Mouse (Mus musculus) CH12.LX (cell line): ENCODE results near the gene Slc35c2. TPM values are rescaled to one million over a fixed set of nuclear protein-coding genes. Genes with fewer than 3 reads are reported as not detected.

Source experiments
- DNase-seq: peaks from one replicate; pipeline ENCODE4 v3.0.0-alpha.2; 2013; ENCODE audit errors: extremely low read depth
- H3K27ac ChIP-seq: 2 replicates; pipeline ENCODE4 v1.5.1; 2012; ENCODE audit warnings: low read depth, mild to moderate bottlenecking, control low read depth, moderate library complexity; ENCODE audit not compliant: insufficient read depth
- H3K27me3 ChIP-seq: replicated peaks from 2 replicates; pipeline ENCODE3; 2012; ENCODE audit warnings: inconsistent platforms
- H3K36me3 ChIP-seq, 2 experiments: replicated peaks in 1 of 2; 2 replicates each; pipeline versions ENCODE3 to v1.6.1; 2012; ENCODE audit warnings: inconsistent platforms in 1 of 2, low read length in 1 of 2, mild to moderate bottlenecking in 1 of 2, mixed read lengths in 1 of 2, moderate library complexity in 1 of 2; ENCODE audit not compliant: control insufficient read depth in 1 of 2, insufficient read depth in 1 of 2
- H3K4me1 ChIP-seq, 2 experiments: 2 replicates each; pipeline ENCODE4 v1.6.1; 2012; ENCODE audit warnings: inconsistent platforms in 1 of 2, moderate library complexity in 1 of 2; ENCODE audit not compliant: insufficient read depth in 2 of 2, control insufficient read depth in 1 of 2
- H3K4me2 ChIP-seq: 2 replicates; pipeline ENCODE4 v1.6.1; 2012; ENCODE audit warnings: low read depth, mild to moderate bottlenecking, control low read depth; ENCODE audit not compliant: poor library complexity, insufficient read depth, severe bottlenecking
- H3K4me3 ChIP-seq, 3 experiments: fragments of 150-350 bp in 1 of 3; sonication (generic) in 1 of 3; replicated peaks in 1 of 3; 2 replicates each; pipeline versions ENCODE3 to v1.5.1; 2011 to 2012; ENCODE audit warnings: low read depth in 2 of 3, low read length in 2 of 3, mild to moderate bottlenecking in 2 of 3, moderate library complexity in 2 of 3, control low read depth in 1 of 3, improper control_type of control experiment in 1 of 3, inconsistent platforms in 1 of 3, mixed read lengths in 1 of 3; ENCODE audit not compliant: poor library complexity in 1 of 3
- H3K79me2 ChIP-seq: replicated peaks from 2 replicates; pipeline ENCODE4 v1.6.1; 2012; ENCODE audit warnings: mild to moderate bottlenecking, moderate library complexity; ENCODE audit not compliant: control insufficient read depth, poor library complexity, insufficient read depth, severe bottlenecking; ENCODE audit errors: extremely low read depth
- H3K9ac ChIP-seq: 2 replicates; pipeline ENCODE4 v1.6.1; 2012; ENCODE audit warnings: low read depth, mild to moderate bottlenecking, control low read depth, moderate library complexity; ENCODE audit not compliant: insufficient read depth
- H3K9me3 ChIP-seq: replicated peaks from 2 replicates; pipeline ENCODE3; 2012; ENCODE audit warnings: low read length, inconsistent platforms, mixed read lengths
- CHD1 ChIP-seq: IDR thresholded peaks from 2 replicates; pipeline ENCODE4 v1.6.1; 2012; ENCODE audit warnings: low read depth, low read length, improper control_type of control experiment, inconsistent platforms
- CHD2 ChIP-seq: IDR thresholded peaks from 2 replicates; pipeline ENCODE4 v1.6.1; 2011; ENCODE audit warnings: low read length, improper control_type of control experiment
- EP300 ChIP-seq: IDR thresholded peaks from 2 replicates; pipeline ENCODE4 v1.6.1; 2011; ENCODE audit warnings: low read length, improper control_type of control experiment
- ETS1 ChIP-seq: conservative IDR thresholded peaks from 2 replicates; pipeline ENCODE4 v1.6.1; 2012; ENCODE audit warnings: low read depth, mild to moderate bottlenecking, inconsistent platforms, low read length, improper control_type of control experiment, moderate library complexity
- HCFC1 ChIP-seq: IDR thresholded peaks from 2 replicates; pipeline ENCODE4 v1.6.1; 2012; ENCODE audit warnings: low read depth, mild to moderate bottlenecking, inconsistent platforms, low read length, improper control_type of control experiment
- MAFK ChIP-seq: IDR thresholded peaks from 2 replicates; pipeline ENCODE4 v1.6.1; 2011; ENCODE audit warnings: low read length, improper control_type of control experiment; ENCODE audit not compliant: insufficient replicate concordance
- MAX ChIP-seq: IDR thresholded peaks from 2 replicates; pipeline ENCODE4 v1.6.1; 2011; ENCODE audit warnings: low read length, improper control_type of control experiment
- MAZ ChIP-seq: IDR thresholded peaks from 2 replicates; pipeline ENCODE4 v1.6.1; 2012; ENCODE audit warnings: low read depth, mild to moderate bottlenecking, inconsistent platforms, low read length, improper control_type of control experiment, moderate library complexity
- MEF2A ChIP-seq: IDR thresholded peaks from 2 replicates; pipeline ENCODE4 v1.6.1; 2014; ENCODE audit warnings: low read depth, mild to moderate bottlenecking, inconsistent platforms, low read length, improper control_type of control experiment, borderline replicate concordance
- MXI1 ChIP-seq: IDR thresholded peaks from 2 replicates; pipeline ENCODE4 v1.6.1; 2011; ENCODE audit warnings: mild to moderate bottlenecking, low read depth, low read length, improper control_type of control experiment
- SIN3A ChIP-seq: IDR thresholded peaks from 2 replicates; pipeline ENCODE4 v1.6.1; 2012; ENCODE audit warnings: low read length, improper control_type of control experiment, inconsistent platforms
- SMC3 ChIP-seq: IDR thresholded peaks from 2 replicates; pipeline ENCODE4 v1.6.1; 2011; ENCODE audit warnings: low read depth, low read length, improper control_type of control experiment
- TCF12 ChIP-seq: IDR thresholded peaks from 2 replicates; pipeline ENCODE4 v1.6.1; 2014; ENCODE audit warnings: low read depth, mild to moderate bottlenecking, inconsistent platforms, low read length, improper control_type of control experiment
- UBTF ChIP-seq: IDR thresholded peaks from 2 replicates; pipeline ENCODE4 v1.6.1; 2012; ENCODE audit warnings: low read depth, mild to moderate bottlenecking, inconsistent platforms, low read length, improper control_type of control experiment, moderate library complexity
- USF1 ChIP-seq: IDR thresholded peaks from 2 replicates; pipeline ENCODE4 v1.6.1; 2014; ENCODE audit warnings: low read depth, mild to moderate bottlenecking, inconsistent platforms, low read length, improper control_type of control experiment
- ZC3H11A ChIP-seq: IDR thresholded peaks from 2 replicates; pipeline ENCODE4 v1.6.1; 2012; ENCODE audit warnings: low read depth, mild to moderate bottlenecking, inconsistent platforms, low read length, improper control_type of control experiment
- ZMIZ1 ChIP-seq: IDR thresholded peaks from 2 replicates; pipeline ENCODE4 v1.6.1; 2012; ENCODE audit warnings: low read depth, mild to moderate bottlenecking, inconsistent platforms, low read length, improper control_type of control experiment
- dilution Hi-C: fragments of 300-500 bp; cut with MboI; formaldehyde crosslinking; loops from 2 replicates; pipeline ENCODE4 v1.14.3; 2020; ENCODE audit warnings: low sequenced_read_pairs; ENCODE audit not compliant: extremely low pct_unique_long_range_greater_than_20kb, extremely low pct_ligation_motif_present
- in situ Hi-C: fragments of 300-500 bp; cut with MboI; formaldehyde crosslinking; loops from 3 replicates; pipeline ENCODE4 v1.14.3; 2019; ENCODE audit warnings: low sequenced_read_pairs, low pct_ligation_motif_present, low pct_unique_long_range_greater_than_20kb, mixed read lengths
- polyA plus RNA-seq: library from polyadenylated mRNA; unstranded; fragments of >175 nt; gene quantifications from 2 replicates; pipeline ENCODE4 v1.2.1, GENCODE M21; 2012; ENCODE audit warnings: low read depth; ENCODE audit not compliant: insufficient read length
- total RNA-seq, 2 experiments: library from RNA; depleted of rRNA; stranded (reverse); fragments of 300-350 nt in 1 of 2; fragments of >200 nt in 1 of 2; gene quantifications; 2 replicates each; pipeline ENCODE4 v1.2.3; 2012 to 2014

Gene Slc35c2
- total and polyA plus RNA-seq, 3 experiments, result 45.5 to 57.8 (median 55.3) TPM

- TF ChIP-seq CHD2 (no peak), ZC3H11A (no peak), MAFK (peak; percentile 98)
- TF ChIP-seq, all 38 proteins: peak for 1
- H3K79me2 ChIP-seq, result no peaks in the 10 kb centered on the region
- H3K9me3 ChIP-seq, result no peaks in the 10 kb centered on the region
- H3K4me3 ChIP-seq, result no peak overlapping the region
- H3K27me3 ChIP-seq, result peaks cover 94% of the 10 kb centered on the region
- H3K4me2 ChIP-seq, result no peak overlapping the region
- H3K36me3 ChIP-seq, result no peaks in the 10 kb centered on the region
- peaks cover 14 to 28% of the 10 kb centered on the region in 2 experiments for H3K4me1 ChIP-seq
- no peak overlapping the region for H3K27ac ChIP-seq
- H3K9ac ChIP-seq, result no peak overlapping the region
- dilution Hi-C loops, result no loop called here
- in situ Hi-C loops, result no loop called here
- DNase-seq, result no peak
These were observed 27.8 kb downstream of the Slc35c2 start for GRCm38 (mm10) chr2:165259859-165260258.

GRCm38 (mm10) chr2:165258321-165258720 is 29.3 kb downstream of the Slc35c2 start:
- H3K4me2 ChIP-seq, result no peak overlapping the region
- no peak overlapping the region for H3K9ac ChIP-seq
- no peaks in the 10 kb centered on the region for H3K36me3 ChIP-seq
- H3K27ac ChIP-seq, result no peak overlapping the region
- DNase-seq, result no peak
- H3K79me2 ChIP-seq, result no peaks in the 10 kb centered on the region
- H3K9me3 ChIP-seq, result no peaks in the 10 kb centered on the region
- peaks cover 14 to 25% of the 10 kb centered on the region in 2 experiments for H3K4me1 ChIP-seq
- in situ Hi-C loops, result no loop called here
- TF ChIP-seq CHD2 (no peak), EP300 (no peak), ETS1 (no peak), MAZ (no peak), USF1 (no peak), CHD1 (no peak), TCF12 (no peak), SIN3A (no peak), HCFC1 (no peak), SMC3 (no peak), MAX (no peak), ZMIZ1 (no peak), MEF2A (no peak), MXI1 (no peak), MAFK (no peak), UBTF (no peak), ZC3H11A (no peak)
- peaks cover 95% of the 10 kb centered on the region for H3K27me3 ChIP-seq
- dilution Hi-C loops, result no loop called here
- no peak overlapping the region for H3K4me3 ChIP-seq
